Mouse (Mus musculus) forebrain, embryonic 16.5 days (tissue): ENCODE measurements at regions not wholly inside any gene's neighbourhood (a gene's known extent, or its start where the extent isn't known, plus 50 kb on each side); places are given as distances from the start of the nearest gene placed in this dataset.
A peak's percentile ranks its signal among the peaks of the same experiment; 100 is the strongest.
"Not testable (repeated sequence)": the region's sequence is repeated elsewhere in the genome, so short reads cannot be mapped to it uniquely, and the experiment has no call there.

Experiments
- ATAC-seq: fragments of 200-750 bp; cut with Nextera tagmentation; 2 replicates; pipeline ENCODE4 v1.8.0; 2017; ENCODE audit warnings: mild to moderate bottlenecking, moderate library complexity
- H3K27ac ChIP-seq: fragments of 300-500 bp; sonication (generic); 2 replicates; pipeline ENCODE4 v1.5.1; 2014; ENCODE audit warnings: low read length, control low read depth
- H3K27me3 ChIP-seq: fragments of 300-500 bp; sonication (generic); replicated peaks from 2 replicates; pipeline ENCODE4 v1.6.1; 2014; ENCODE audit warnings: low read length; ENCODE audit not compliant: control insufficient read depth, insufficient read depth
- H3K36me3 ChIP-seq: fragments of 300-500 bp; sonication (generic); 2 replicates; pipeline ENCODE4 v1.6.1; 2014; ENCODE audit not compliant: control insufficient read depth, insufficient read depth
- H3K4me1 ChIP-seq: fragments of 300-500 bp; sonication (generic); replicated peaks from 2 replicates; pipeline ENCODE4 v1.6.1; 2014; ENCODE audit warnings: low read length; ENCODE audit not compliant: control insufficient read depth, insufficient read depth
- H3K4me2 ChIP-seq: fragments of 300-500 bp; sonication (generic); 2 replicates; pipeline ENCODE4 v1.6.1; 2014; ENCODE audit warnings: mild to moderate bottlenecking, low read length, control low read depth
- H3K4me3 ChIP-seq: fragments of 300-500 bp; sonication (generic); replicated peaks from 2 replicates; pipeline ENCODE4 v1.5.1; 2014; ENCODE audit warnings: mild to moderate bottlenecking, low read length, control low read depth
- H3K9ac ChIP-seq: fragments of 300-500 bp; sonication (generic); replicated peaks from 2 replicates; pipeline ENCODE4 v1.6.1; 2014; ENCODE audit warnings: low read depth, low read length, control low read depth
- H3K9me3 ChIP-seq: fragments of 300-500 bp; sonication (generic); 2 replicates; pipeline ENCODE4 v1.6.1; 2016; ENCODE audit warnings: low read length; ENCODE audit not compliant: control insufficient read depth
- WGBS: fragments of 180-500 bp; shearing (Covaris S2); extraction: QIAGEN DNeasy Blood & Tissue Kit; methylation state at CpG from one replicate; pipeline ENCODE4 v1.1.7; 2014; 5-methylcytosine and 5-hydroxymethylcytosine counted together

DNA sequence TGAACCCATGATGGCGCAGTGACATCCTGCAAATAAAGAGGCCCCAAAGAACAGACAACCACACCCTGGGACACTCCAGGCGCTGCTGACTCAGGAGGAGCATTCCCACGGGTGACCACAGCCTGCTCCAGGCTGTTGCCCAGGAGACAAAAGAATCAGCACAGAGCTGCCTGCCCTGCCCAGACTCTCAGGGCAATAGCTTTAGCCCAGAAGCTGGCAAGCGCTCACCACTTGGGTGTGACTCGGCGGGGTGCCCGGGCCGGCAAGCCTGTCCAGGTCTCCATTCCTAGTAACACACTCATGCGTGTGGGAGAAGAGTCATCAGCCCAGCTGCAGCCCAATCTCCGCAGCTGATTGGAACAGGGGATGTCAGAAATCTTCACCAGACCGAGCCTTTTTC is 148.8 kb upstream of the Hes1 start:
- H3K4me2 ChIP-seq: no peak overlapping the region
- H3K27ac ChIP-seq: no peak overlapping the region
- ATAC-seq: peak; percentile 40; the same call in 1 of the 2 replicates
- no peak overlapping the region for H3K9ac ChIP-seq
- 59% methylated on average over 11 of the region's 11 CpGs for WGBS
- H3K36me3 ChIP-seq: no peaks in the 10 kb centered on the region
- H3K9me3 ChIP-seq: peaks cover 4% of the 10 kb centered on the region; the same call in 1 of the 2 replicates
- no peaks in the 10 kb centered on the region for H3K27me3 ChIP-seq
- no peak overlapping the region for H3K4me3 ChIP-seq
- H3K4me1 ChIP-seq: no peaks in the 10 kb centered on the region

DNA sequence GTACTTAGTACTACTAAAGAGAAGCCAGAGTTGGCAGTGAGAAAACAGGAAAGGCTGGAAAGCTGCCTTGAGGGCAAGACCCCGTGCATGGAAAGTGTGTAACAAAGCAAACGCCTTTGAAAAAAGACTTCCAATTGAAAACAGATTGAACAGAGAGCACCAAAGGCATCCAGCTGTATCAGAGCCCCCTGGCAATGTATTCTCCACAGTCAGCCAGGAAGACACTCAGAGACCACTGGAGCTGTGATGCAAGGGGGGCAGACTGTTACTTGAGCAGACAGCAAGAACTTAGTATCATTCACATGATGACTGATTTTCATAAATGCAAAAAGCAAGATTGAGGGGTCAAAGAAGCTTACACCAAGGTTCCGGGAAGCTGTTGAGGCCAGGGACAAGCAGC is 146.2 kb upstream of the Hes1 start:
- Histone ChIP-seq H3K4me2 (no peak overlapping the region), H3K27me3 (no peaks in the 10 kb centered on the region), H3K27ac (no peak overlapping the region), H3K4me1 (no peaks in the 10 kb centered on the region), H3K9ac (no peak overlapping the region), H3K4me3 (no peak overlapping the region), H3K36me3 (no peaks in the 10 kb centered on the region), H3K9me3 (no peaks in the 10 kb centered on the region)
- no peak for ATAC-seq
- 50% methylated on average over 3 of the region's 3 CpGs for WGBS

DNA sequence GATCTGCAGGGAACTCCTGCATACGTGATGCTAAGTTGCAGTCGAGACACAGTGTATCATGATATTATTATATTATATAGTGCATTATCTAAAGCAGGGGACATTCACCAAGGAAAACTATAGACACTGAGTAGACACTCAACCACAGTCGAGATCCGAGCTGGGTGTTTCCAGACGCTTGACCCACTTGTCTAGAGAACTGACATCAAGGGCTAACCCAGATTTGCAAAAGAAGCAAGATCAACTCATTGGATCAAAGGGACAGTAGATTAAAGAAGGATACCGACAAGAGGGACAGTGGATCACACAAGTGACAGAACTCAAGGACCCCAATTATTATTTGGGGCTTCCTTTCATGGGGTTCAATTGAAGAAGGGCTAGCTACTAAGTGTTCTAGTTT is 145.8 kb upstream of the Hes1 start:
- no peak overlapping the region for H3K9ac ChIP-seq
- no peak overlapping the region for H3K27ac ChIP-seq
- no peaks in the 10 kb centered on the region for H3K4me1 ChIP-seq
- H3K9me3 ChIP-seq: no peaks in the 10 kb centered on the region
- WGBS: 87% methylated on average over 6 of the region's 6 CpGs
- H3K4me2 ChIP-seq: no peak overlapping the region
- H3K27me3 ChIP-seq: no peaks in the 10 kb centered on the region
- H3K36me3 ChIP-seq: no peaks in the 10 kb centered on the region
- ATAC-seq: no peak
- no peak overlapping the region for H3K4me3 ChIP-seq

DNA sequence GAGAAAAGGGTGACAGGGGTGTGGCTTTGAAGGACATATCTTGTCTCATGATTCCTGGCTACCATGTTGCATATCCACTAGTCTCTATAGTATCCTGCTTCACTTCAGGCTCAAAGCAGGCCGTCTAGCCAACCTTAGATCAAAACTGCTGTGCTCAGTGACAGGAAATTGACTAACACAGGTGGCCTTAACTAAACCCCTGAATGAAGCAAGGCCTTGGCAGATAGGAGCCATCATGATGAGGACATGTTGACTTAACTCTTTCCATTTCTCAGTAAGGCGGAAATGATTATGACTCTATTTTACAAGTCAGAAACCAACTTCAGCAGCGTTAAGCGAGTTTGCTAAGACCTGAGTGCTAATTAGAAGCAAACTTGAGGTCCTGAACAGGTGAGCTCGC is 143.2 kb upstream of the Hes1 start:
- Histone ChIP-seq H3K4me3 (no peak overlapping the region), H3K4me1 (no peaks in the 10 kb centered on the region), H3K36me3 (no peaks in the 10 kb centered on the region), H3K27me3 (no peaks in the 10 kb centered on the region), H3K4me2 (no peak overlapping the region), H3K9me3 (no peaks in the 10 kb centered on the region), H3K27ac (no peak overlapping the region), H3K9ac (no peak overlapping the region)
- 83% methylated on average over 5 of the region's 5 CpGs for WGBS
- no peak for ATAC-seq

DNA sequence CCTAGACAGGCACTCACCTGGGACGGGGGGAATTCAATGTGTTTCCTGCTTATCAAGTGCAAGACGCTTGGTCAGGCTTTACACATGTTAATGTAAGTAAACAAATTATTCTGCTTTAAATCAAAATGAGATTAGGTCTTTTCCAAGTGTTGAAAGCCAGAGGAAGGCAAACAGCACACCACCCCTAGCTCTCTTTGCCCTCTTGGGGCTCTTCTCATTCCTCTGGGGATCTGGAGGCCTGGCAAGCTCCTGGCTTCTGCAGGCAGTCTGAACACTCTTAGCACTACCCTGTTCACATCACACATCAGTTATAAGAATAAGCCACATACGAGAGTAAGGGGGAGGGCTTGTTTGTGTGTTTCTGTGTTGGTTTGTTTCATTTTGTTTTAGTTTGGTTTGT is 142.8 kb upstream of the Hes1 start:
- no peak overlapping the region for H3K9ac ChIP-seq
- H3K27ac ChIP-seq: no peak overlapping the region
- no peaks in the 10 kb centered on the region for H3K4me1 ChIP-seq
- no peaks in the 10 kb centered on the region for H3K36me3 ChIP-seq
- no peak overlapping the region for H3K4me2 ChIP-seq
- no peaks in the 10 kb centered on the region for H3K27me3 ChIP-seq
- no peak overlapping the region for H3K4me3 ChIP-seq
- H3K9me3 ChIP-seq: no peaks in the 10 kb centered on the region
- 68% methylated on average over 3 of the region's 3 CpGs for WGBS
- ATAC-seq: no peak

DNA sequence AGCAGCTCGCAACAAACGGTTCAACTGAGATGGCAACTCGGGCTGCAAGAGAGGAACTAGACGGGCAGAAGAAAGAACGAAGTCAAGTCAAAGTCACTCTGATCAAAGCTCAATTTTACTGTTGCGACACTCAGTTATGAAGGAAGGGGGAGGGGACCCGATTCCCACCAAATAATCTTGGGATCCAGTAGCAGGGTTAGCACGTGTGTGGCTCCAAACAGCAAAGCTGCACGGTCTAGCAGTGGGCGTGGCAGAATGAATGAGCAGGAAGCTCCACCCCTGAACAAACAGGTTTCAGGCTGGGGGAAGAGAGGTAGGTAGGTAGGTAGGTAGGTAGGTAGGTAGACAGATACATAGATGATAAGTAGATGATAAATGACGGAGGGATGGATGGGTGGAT is 136.9 kb upstream of the Hes1 start:
- not testable (repeated sequence) for H3K27me3 ChIP-seq, H3K4me1 ChIP-seq, H3K9me3 ChIP-seq, H3K4me2 ChIP-seq, H3K9ac ChIP-seq, H3K36me3 ChIP-seq, H3K4me3 ChIP-seq, ATAC-seq, H3K27ac ChIP-seq
- WGBS: 95% methylated on average over 11 of the region's 11 CpGs

DNA sequence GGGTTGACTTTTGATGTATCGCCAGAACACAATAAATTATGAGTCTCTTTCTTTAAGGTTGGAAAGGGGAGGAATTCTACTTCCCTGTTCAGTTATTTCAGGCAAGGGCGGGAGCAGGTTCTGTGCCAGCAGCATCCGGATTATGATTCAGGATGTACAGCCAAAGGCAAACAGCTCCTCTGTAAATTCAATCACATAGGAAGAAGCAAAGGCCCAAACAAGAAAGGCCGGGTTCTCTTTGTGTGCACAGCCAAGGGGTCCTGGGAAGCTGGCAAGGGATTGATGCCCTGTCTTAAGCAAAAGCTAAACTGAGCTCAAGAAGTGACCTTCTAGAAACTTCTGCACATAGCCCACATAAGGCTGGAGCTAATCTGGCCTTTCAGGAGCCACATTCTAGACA is 135.9 kb upstream of the Hes1 start:
- Histone ChIP-seq H3K36me3 (no peaks in the 10 kb centered on the region), H3K27ac (no peak overlapping the region), H3K4me1 (no peaks in the 10 kb centered on the region), H3K9me3 (no peaks in the 10 kb centered on the region; the same call in 1 of the 2 replicates), H3K4me3 (no peak overlapping the region), H3K27me3 (no peaks in the 10 kb centered on the region), H3K4me2 (no peak overlapping the region), H3K9ac (no peak overlapping the region)
- ATAC-seq: no peak
- 85% methylated on average over 4 of the region's 4 CpGs for WGBS

DNA sequence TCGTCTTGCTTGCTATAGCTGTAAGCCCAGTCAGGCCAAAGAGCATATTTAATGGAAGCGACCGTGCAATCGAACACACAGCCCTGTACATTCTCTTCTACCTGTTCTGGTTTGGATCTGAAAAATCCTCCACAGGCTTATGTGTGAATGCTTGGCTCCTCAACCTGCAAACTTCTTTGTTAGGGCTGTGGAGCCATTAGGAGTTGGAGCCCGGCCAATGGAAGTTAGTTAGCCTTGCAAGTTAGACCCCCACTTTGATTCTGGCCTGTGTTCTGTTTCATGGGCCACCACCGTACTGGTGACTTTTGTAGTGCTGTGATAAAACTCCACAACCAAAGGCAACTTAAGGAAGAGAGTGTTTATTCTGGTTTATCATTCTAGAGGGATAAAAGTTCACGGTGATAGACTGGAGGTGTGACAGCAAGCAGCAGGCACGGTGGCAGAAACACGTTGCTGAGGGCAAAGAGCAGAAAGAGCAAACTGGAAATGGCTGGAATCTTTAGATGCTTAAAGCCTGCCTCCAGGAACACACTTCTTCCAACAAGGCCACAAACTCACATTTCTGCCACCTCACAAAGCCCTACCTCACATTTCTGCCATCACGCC is 132.3 kb upstream of the Hes1 start:
- no peak for ATAC-seq
- no peak overlapping the region for H3K9ac ChIP-seq
- no peaks in the 10 kb centered on the region; the same call in 1 of the 2 replicates for H3K9me3 ChIP-seq
- WGBS: 66% methylated on average over 10 of the region's 10 CpGs
- H3K36me3 ChIP-seq: no peaks in the 10 kb centered on the region
- H3K27ac ChIP-seq: no peak overlapping the region
- no peaks in the 10 kb centered on the region for H3K27me3 ChIP-seq
- H3K4me2 ChIP-seq: no peak overlapping the region
- no peaks in the 10 kb centered on the region for H3K4me1 ChIP-seq
- H3K4me3 ChIP-seq: no peak overlapping the region

DNA sequence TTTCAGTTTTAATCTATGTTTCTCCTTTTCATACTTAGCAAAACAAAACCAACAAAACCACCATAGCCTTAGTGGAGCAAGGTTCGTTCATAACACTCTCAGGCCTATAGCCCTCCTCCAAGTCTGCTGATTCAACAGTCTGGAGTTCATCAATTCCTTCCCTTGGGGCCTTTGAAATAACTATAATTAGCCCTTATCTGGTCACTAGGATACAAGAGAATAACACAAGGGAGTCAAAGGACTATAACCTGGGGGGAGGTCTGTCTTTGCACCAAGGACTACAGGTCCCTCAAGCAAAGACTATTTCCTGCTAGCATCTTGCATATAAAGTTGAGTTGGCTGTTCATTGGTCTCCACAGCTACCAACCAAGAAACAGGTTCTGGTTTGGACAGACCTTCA is 129.5 kb upstream of the Hes1 start:
- no peaks in the 10 kb centered on the region for H3K9me3 ChIP-seq
- H3K4me3 ChIP-seq: no peak overlapping the region
- no peak overlapping the region for H3K27ac ChIP-seq
- WGBS: 70% methylated on average over 1 of the region's 1 CpGs
- H3K27me3 ChIP-seq: no peaks in the 10 kb centered on the region
- H3K36me3 ChIP-seq: no peaks in the 10 kb centered on the region
- ATAC-seq: no peak
- no peak overlapping the region for H3K4me2 ChIP-seq
- no peaks in the 10 kb centered on the region for H3K4me1 ChIP-seq
- H3K9ac ChIP-seq: no peak overlapping the region

DNA sequence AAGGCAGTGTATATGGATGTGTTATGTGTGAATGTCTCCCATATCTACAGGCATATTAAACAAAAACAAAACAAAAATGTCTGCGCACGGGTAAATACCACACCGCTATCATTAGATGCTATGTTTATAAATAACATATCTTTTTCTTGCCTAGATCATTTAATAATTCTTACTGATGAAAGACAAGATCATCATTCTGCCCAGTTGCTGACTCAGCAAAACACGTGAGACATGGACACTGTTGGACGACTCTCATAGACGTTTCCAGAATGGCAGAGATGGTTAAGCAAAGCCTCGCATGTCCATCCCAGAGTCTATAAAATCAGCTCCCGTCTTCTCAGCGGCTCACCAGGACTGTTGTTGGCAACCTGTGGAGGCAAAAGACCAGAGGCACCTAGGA is 125.5 kb upstream of the Hes1 start:
- Histone ChIP-seq H3K9ac (no peak overlapping the region), H3K27ac (no peak overlapping the region), H3K36me3 (no peaks in the 10 kb centered on the region), H3K4me2 (no peak overlapping the region), H3K9me3 (no peaks in the 10 kb centered on the region), H3K4me1 (no peaks in the 10 kb centered on the region), H3K27me3 (no peaks in the 10 kb centered on the region), H3K4me3 (no peak overlapping the region)
- 92% methylated on average over 9 of the region's 9 CpGs for WGBS
- no peak for ATAC-seq
